Mouse (Mus musculus) erythroblast, embryonic 14.5 days (primary cell): ENCODE measurements around the gene Mtf1. TPM values are rescaled to one million over a fixed set of nuclear protein-coding genes. Genes with fewer than 3 reads are reported as not detected.

Source experiments
- H3K27me3 ChIP-seq: 2 replicates; pipeline ENCODE4 v1.6.1; 2012; ENCODE audit warnings: inconsistent platforms; ENCODE audit not compliant: control insufficient read depth
- H3K36me3 ChIP-seq: 2 replicates; pipeline ENCODE4 v1.6.1; 2012; ENCODE audit warnings: mild to moderate bottlenecking, inconsistent platforms; ENCODE audit not compliant: control insufficient read depth
- H3K4me1 ChIP-seq: 2 replicates; pipeline ENCODE4 v1.6.1; 2012; ENCODE audit warnings: inconsistent platforms; ENCODE audit not compliant: control insufficient read depth
- H3K4me3 ChIP-seq: replicated peaks from 2 replicates; pipeline ENCODE3; 2012; ENCODE audit warnings: moderate library complexity, mild to moderate bottlenecking, inconsistent platforms
- H3K9me3 ChIP-seq: 2 replicates; pipeline ENCODE4 v1.6.1; 2012; ENCODE audit warnings: low read length, inconsistent platforms, mixed read lengths; ENCODE audit not compliant: control insufficient read depth
- GATA1 ChIP-seq: IDR thresholded peaks from 2 replicates; pipeline ENCODE4 v1.6.1; 2012; ENCODE audit warnings: low read length, inconsistent platforms, mixed read lengths
- TAL1 ChIP-seq: IDR thresholded peaks from 3 replicates; pipeline ENCODE4 v1.6.1; 2012; ENCODE audit warnings: low read length, inconsistent platforms, mixed read lengths
- polyA plus RNA-seq: library from polyadenylated mRNA; stranded (reverse); fragments of >175 nt; gene quantifications from 2 replicates; pipeline ENCODE4 v1.2.3, GENCODE M21; 2012

Gene Mtf1
- polyA plus RNA-seq, 1 experiment: 3.1 TPM

- Histone ChIP-seq H3K4me1 (peaks cover 9% of the 10 kb centered on the region), H3K27me3 (peaks cover 47% of the 10 kb centered on the region), H3K4me3 (no peak overlapping the region), H3K36me3 (no peaks in the 10 kb centered on the region), H3K9me3 (no peaks in the 10 kb centered on the region; the same call in 1 of the 2 replicates)
- TF ChIP-seq TAL1 (no peak), GATA1 (no peak)
Measured at GRCm38 (mm10) chr4:124898428-124898827, 96.5 kb downstream of the Mtf1 start.

Other genes with a start within 250 kb of the Mtf1 start
- gene 3100002H09Rik, start 191.3 kb upstream of the Mtf1 start, polyA plus RNA-seq: not detected in 2 replicates
- 0.01 and 0.02 TPM in 2 replicates for gene Pou3f1, start 145.3 kb upstream of the Mtf1 start, polyA plus RNA-seq
- 0.19 and 0.50 TPM in 2 replicates for gene Utp11, start 108.5 kb upstream of the Mtf1 start, polyA plus RNA-seq
- gene Fhl3, start 101.4 kb upstream of the Mtf1 start, polyA plus RNA-seq: 0.05 and 0.09 TPM in 2 replicates
- gene Sf3a3, start 87.3 kb upstream of the Mtf1 start, polyA plus RNA-seq: 2.5 and 3.6 TPM in 2 replicates
- gene Inpp5b, start 60.3 kb upstream of the Mtf1 start, polyA plus RNA-seq: 1.5 and 2.5 TPM in 2 replicates
- 0.76 and 1.0 TPM in 2 replicates for gene Yrdc, start 48.6 kb downstream of the Mtf1 start, polyA plus RNA-seq
- gene 1110065P20Rik, start 49.1 kb downstream of the Mtf1 start, polyA plus RNA-seq: 0.90 and 1.2 TPM in 2 replicates
- not detected in 2 replicates for gene Maneal, start 60.1 kb downstream of the Mtf1 start, polyA plus RNA-seq
- gene Epha10, start 78.8 kb downstream of the Mtf1 start, polyA plus RNA-seq: not detected in 2 replicates
- 0.52 and 0.61 TPM in 2 replicates for gene 9930104L06Rik, start 134.9 kb downstream of the Mtf1 start, polyA plus RNA-seq
- 34.5 and 34.6 TPM in 2 replicates for gene Cdca8, start 137.2 kb downstream of the Mtf1 start, polyA plus RNA-seq
- gene Rspo1, start 184.3 kb downstream of the Mtf1 start, polyA plus RNA-seq: 0.02 TPM in 1 of 2 replicates, not detected in the other
- gene Gnl2, start 214.5 kb downstream of the Mtf1 start, polyA plus RNA-seq: 2.1 and 3.1 TPM in 2 replicates